17 mouse cellular contexts compared by ENCODE assay signal in genomic region chr2:57672007-57672643, GRCm38 (mm10).
A peak's percentile ranks its signal among the peaks of the same experiment; 100 is the strongest.
DNase-seq lines count a peak whose midpoint lies in the region; ATAC-seq lines count a peak whose summit lies in the region.
"Had no signal": no experiment of that assay in that cellular context is flagged by ENCODE, and none has a peak within 500 bp of the region (broad histone marks: within the 10 kb centered on the region; RNA-seq: fewer than 3 reads in every experiment).

No protein-coding gene starts in this region.

- WGBS in forebrain, embryonic 12.5 days, result 66% methylated on average over 3 of the region's 3 CpGs
- 87% methylated on average over 3 of the region's 3 CpGs for whole genome bisulfite sequencing in forebrain, embryonic 10.5 days

- no peaks in the 10 kb centered on the region for H3K4me1 ChIP-seq in forebrain, embryonic 12.5 days
- 0 out of 2 replicates have a peak, but pooled peaks cover 2% of the 10 kb centered on the region for H3K4me1 ChIP-seq in forebrain, embryonic 10.5 days
- H3K4me1 ChIP-seq: heart, embryonic 13.5 days; kidney, embryonic 15.5 days had no signal

- DNase-seq in forebrain, embryonic 10.5 days (ENCODE audit: extremely low spot score, low spot score), result no peak
- peak; percentile 3 for DNase-seq in retina, embryonic 14.5 days (ENCODE audit: low spot score)
- DNase-seq in retina, postnatal 1 day, result no peak
- peak; percentile 49 for DNase-seq in fibroblast of lung, adult 2 months (ENCODE audit: low read depth)
- no peak for DNase-seq in spleen, postnatal 36 days (ENCODE audit: low spot score in 2 of 2)
- DNase-seq in adrenal gland, postnatal 25 days, result no peak
- no peak for DNase-seq in ovary, adult 18-20 months (ENCODE audit: low spot score)
- DNase-seq: adrenal gland, adult 2 months; gastrocnemius, postnatal 10 days; liver; lung, embryonic 14.5 days; right cerebral cortex, postnatal 25 days; thymus, adult 18-20 months had no signal

- H3K36me3 ChIP-seq in forebrain, embryonic 12.5 days (replicated peaks), result no peaks in the 10 kb centered on the region
- no peaks in the 10 kb centered on the region for H3K36me3 ChIP-seq in forebrain, embryonic 10.5 days (replicated peaks)
- H3K36me3 ChIP-seq: heart, embryonic 13.5 days; kidney, embryonic 15.5 days had no signal

- no peak overlapping the region for H3K9ac ChIP-seq in forebrain, embryonic 12.5 days
- H3K9ac ChIP-seq: heart, embryonic 13.5 days; kidney, embryonic 15.5 days; lung, embryonic 14.5 days had no signal

- H3K27ac ChIP-seq in forebrain, embryonic 12.5 days, result no peak overlapping the region
- no peak overlapping the region for H3K27ac ChIP-seq in forebrain, embryonic 10.5 days
- H3K27ac ChIP-seq: heart, embryonic 13.5 days; kidney, embryonic 15.5 days had no signal

- no peaks in the 10 kb centered on the region for H3K27me3 ChIP-seq in forebrain, embryonic 12.5 days
- H3K27me3 ChIP-seq in forebrain, embryonic 10.5 days (ENCODE audit: poor library complexity, severe bottlenecking), result no peaks in the 10 kb centered on the region
- H3K27me3 ChIP-seq: heart, embryonic 13.5 days; kidney, embryonic 15.5 days had no signal

- ATAC-seq in forebrain, embryonic 12.5 days (ENCODE audit: low FRiP score), result 0 out of 2 replicates have a peak, but pooled peaks have one; percentile 53

- H3K4me2 ChIP-seq in forebrain, embryonic 12.5 days, result no peak overlapping the region
- H3K4me2 ChIP-seq: heart, embryonic 13.5 days; kidney, embryonic 15.5 days; lung, embryonic 14.5 days had no signal

- H3K9me3 ChIP-seq in forebrain, embryonic 12.5 days, result no peaks in the 10 kb centered on the region
- no peaks in the 10 kb centered on the region for H3K9me3 ChIP-seq in forebrain, embryonic 10.5 days
- H3K9me3 ChIP-seq: heart, embryonic 13.5 days; kidney, embryonic 15.5 days had no signal

- no peak overlapping the region for H3K4me3 ChIP-seq in forebrain, embryonic 12.5 days (replicated peaks)
- H3K4me3 ChIP-seq in forebrain, embryonic 10.5 days, result no peak overlapping the region
- H3K4me3 ChIP-seq: heart, embryonic 13.5 days; kidney, embryonic 15.5 days; myocyte had no signal

Comparison
In these comparisons a context has a peak if more than half of its experiments do, and no peak if none do; other contexts are left out.
1. DNase-seq: peak in retina, embryonic 14.5 days (single experiment) and fibroblast of lung, adult 2 months (single experiment); none in forebrain, embryonic 10.5 days (single experiment), retina, postnatal 1 day (single experiment), spleen, postnatal 36 days (0 of 2), adrenal gland, postnatal 25 days (single experiment) and ovary, adult 18-20 months (single experiment).